9 mouse cellular contexts compared by ENCODE assay signal in the genomic region with DNA sequence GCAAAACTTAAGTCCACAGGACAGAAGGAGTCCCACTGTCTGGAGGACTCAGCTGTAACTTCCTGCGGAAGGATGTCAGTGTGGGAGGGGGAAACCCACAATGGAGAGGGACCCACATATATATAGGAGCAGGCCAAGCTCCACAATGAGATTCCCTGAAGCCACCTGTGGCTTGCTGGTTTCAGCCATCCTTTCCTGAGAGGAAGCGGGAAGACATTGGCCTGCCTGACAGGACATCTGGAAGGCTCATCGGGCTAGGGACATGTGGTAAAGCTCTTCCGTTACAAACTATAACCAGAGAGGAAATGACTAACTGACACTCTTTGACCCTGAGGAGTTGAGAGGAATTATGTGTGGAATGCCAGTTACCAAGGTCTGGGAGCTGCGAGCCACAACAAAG. TPM values are rescaled to one million over a fixed set of nuclear protein-coding genes. Genes with fewer than 3 reads are reported as not detected.
A peak's percentile ranks its signal among the peaks of the same experiment; 100 is the strongest.
DNase-seq lines count a peak whose midpoint lies in the region; ATAC-seq and TF ChIP-seq lines count a peak whose summit lies in the region.
"Had no signal": no experiment of that assay in that cellular context is flagged by ENCODE, and none has a peak within 500 bp of the region (broad histone marks: within the 10 kb centered on the region; RNA-seq: fewer than 3 reads in every experiment).

No protein-coding gene starts in this region.

- no peak overlapping the region for H3K4me2 ChIP-seq in lung, postnatal 0 days (replicated peaks; ENCODE audit: low read depth, low read length)
- no peak overlapping the region for H3K4me2 ChIP-seq in kidney, postnatal 0 days (ENCODE audit: low read length)

- H3K36me3 ChIP-seq in lung, postnatal 0 days (ENCODE audit: insufficient read depth, low read length) = no peaks in the 10 kb centered on the region
- H3K36me3 ChIP-seq in kidney, postnatal 0 days (ENCODE audit: insufficient read depth, low read length) = no peaks in the 10 kb centered on the region
- no peaks in the 10 kb centered on the region for H3K36me3 ChIP-seq in midbrain, embryonic 10.5 days

- TF ChIP-seq EP300 in lung, postnatal 0 days (IDR thresholded peaks at IDR 0.05) = no peak

- no peaks in the 10 kb centered on the region for H3K9me3 ChIP-seq in lung, postnatal 0 days (ENCODE audit: low read length)
- H3K9me3 ChIP-seq in kidney, postnatal 0 days (replicated peaks; ENCODE audit: low read length) = no peaks in the 10 kb centered on the region
- H3K9me3 ChIP-seq in midbrain, embryonic 10.5 days (replicated peaks) = no peaks in the 10 kb centered on the region

- 30% methylated on average over 5 of the region's 5 CpGs for WGBS in lung, postnatal 0 days
- 38% methylated on average over 5 of the region's 5 CpGs for WGBS in kidney, postnatal 0 days
- 74% methylated on average over 5 of the region's 5 CpGs for WGBS in midbrain, embryonic 10.5 days

- H3K27me3 ChIP-seq in lung, postnatal 0 days (replicated peaks; ENCODE audit: insufficient read depth, low read length) = no peaks in the 10 kb centered on the region
- H3K27me3 ChIP-seq in kidney, postnatal 0 days (ENCODE audit: insufficient read depth, low read length) = no peaks in the 10 kb centered on the region
- no peaks in the 10 kb centered on the region for H3K27me3 ChIP-seq in midbrain, embryonic 10.5 days (ENCODE audit: low read depth, poor library complexity, severe bottlenecking)

- H3K9ac ChIP-seq in lung, postnatal 0 days (replicated peaks; ENCODE audit: low read depth) = no peak overlapping the region
- no peak overlapping the region for H3K9ac ChIP-seq in kidney, postnatal 0 days (ENCODE audit: low read depth, low read length)

- TF ChIP-seq CTCF in lung, postnatal 0 days (IDR thresholded peaks at IDR 0.05) = no peak
- TF ChIP-seq CTCF in kidney, postnatal 0 days (IDR thresholded peaks at IDR 0.05; ENCODE audit: low read depth) = no peak

- no peak overlapping the region for H3K4me3 ChIP-seq in lung, postnatal 0 days (ENCODE audit: low read depth, low read length)
- no peak overlapping the region for H3K4me3 ChIP-seq in kidney, postnatal 0 days (replicated peaks; ENCODE audit: low read depth, low read length)
- no peak overlapping the region for H3K4me3 ChIP-seq in midbrain, embryonic 10.5 days

- H3K4me1 ChIP-seq in lung, postnatal 0 days (ENCODE audit: insufficient read depth, low read depth, low read length) = no peaks in the 10 kb centered on the region
- peaks cover 12% of the 10 kb centered on the region; the same call in 1 of the 2 replicates for H3K4me1 ChIP-seq in kidney, postnatal 0 days (replicated peaks; ENCODE audit: insufficient read depth, low read length)
- H3K4me1 ChIP-seq in midbrain, embryonic 10.5 days = peaks cover 27% of the 10 kb centered on the region

- H3K27ac ChIP-seq in lung, postnatal 0 days (ENCODE audit: low read length) = no peak overlapping the region
- peak overlapping the region; percentile 3; the same call in 1 of the 2 replicates for H3K27ac ChIP-seq in kidney, postnatal 0 days
- no peak overlapping the region for H3K27ac ChIP-seq in midbrain, embryonic 10.5 days (replicated peaks)

- peak; percentile 41 for DNase-seq in lung, postnatal 0 days (ENCODE audit: low spot score)
- DNase-seq in lung, adult 18-20 months = no peak
- peak; percentile 42 to 79 for DNase-seq in heart, adult 18-20 months
- peak; percentile 83 for DNase-seq in kidney, postnatal 0 days (ENCODE audit: low spot score)
- DNase-seq in thymus, postnatal 36 days = peak; percentile 35 to 37
- no peak for DNase-seq in urinary bladder, postnatal 10 days (ENCODE audit: low spot score)
- DNase-seq in cerebellum, adult 8-10 months = no peak
- no peak for DNase-seq in midbrain, embryonic 10.5 days (ENCODE audit: low spot score)

- ATAC-seq in lung, postnatal 0 days = peak; percentile 61
- ATAC-seq in kidney, postnatal 0 days (replicated peaks; ENCODE audit: low FRiP score, low read depth) = peak; percentile 61; the same call in 1 of the 2 replicates

RNA-seq across cellular contexts. Expression of a gene that starts 34.8 kb away (rescaled TPM):
- not detected in 2 replicates for polyA plus RNA-seq in lung, postnatal 0 days (2015; fragmentation: Nextera tagmentation; extraction: Ambion mirVana)
- total RNA-seq in heart, adult 18-20 months (2021) = not detected
- not detected in 2 replicates for polyA plus RNA-seq in kidney, postnatal 0 days (2015; fragmentation: Nextera tagmentation; extraction: Ambion mirVana)
- polyA plus RNA-seq in midbrain, embryonic 10.5 days (2016; fragmentation: Nextera tagmentation; extraction: Ambion mirVana) = not detected in 2 replicates
- total RNA-seq: liver, adult 2 months had no signal
- polyA plus RNA-seq: liver, adult 2 months had no signal

Comparison
In these comparisons a context has a peak if more than half of its experiments do, and no peak if none do; other contexts are left out.
1. DNase-seq: peak in lung, postnatal 0 days (single experiment), heart, adult 18-20 months (2 of 2), kidney, postnatal 0 days (single experiment) and thymus, postnatal 36 days (2 of 2); none in lung, adult 18-20 months (0 of 2), urinary bladder, postnatal 10 days (single experiment), cerebellum, adult 8-10 months (single experiment) and midbrain, embryonic 10.5 days (single experiment).